Mouse (Mus musculus): ENCODE measurements around the gene Uckl1.

DNA sequence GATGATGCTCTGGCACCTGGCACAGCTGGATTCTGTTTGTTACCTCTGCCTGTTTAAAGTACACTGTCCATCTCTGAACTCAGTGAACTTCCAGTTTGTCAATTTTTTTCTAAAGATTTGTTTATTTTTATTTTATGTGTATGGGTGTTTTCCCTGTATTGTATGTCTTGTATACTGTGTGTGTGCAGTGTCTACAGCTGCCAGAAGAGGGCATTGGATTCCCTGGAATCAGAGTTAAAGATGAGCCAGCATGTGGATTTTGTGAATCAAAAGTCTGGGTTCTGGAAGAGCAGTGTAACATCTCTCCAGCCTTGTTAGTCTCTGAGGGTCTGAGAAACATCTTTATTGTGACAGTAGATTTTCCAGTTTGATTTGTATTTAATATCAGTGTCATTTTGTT is 38.7 kb upstream of the Uckl1 start:
- TF ChIP-seq CTCF (IDR thresholded peaks at IDR 0.05; ENCODE audit: borderline replicate concordance, insufficient read depth, low read length) (no peak), POLR2A (IDR thresholded peaks at IDR 0.05; ENCODE audit: low read depth, low read length) (no peak)

Measured in embryonic fibroblast, embryonic 13.5 days (primary cell).